Mouse (Mus musculus) brown adipose tissue, adult 24 weeks (tissue): ENCODE results near the gene Mpdu1. TPM values are rescaled to one million over a fixed set of nuclear protein-coding genes. Genes with fewer than 3 reads are reported as not detected.
A peak's percentile ranks its signal among the peaks of the same experiment; 100 is the strongest.

Experiments used
- H3K27ac ChIP-seq: fragments of 200-500 bp; replicated peaks from 2 replicates; pipeline ENCODE4 v1.5.1; 2012; ENCODE audit warnings: low read depth, mild to moderate bottlenecking, low read length
- H3K4me1 ChIP-seq: fragments of 200-500 bp; 2 replicates; pipeline ENCODE4 v1.6.1; 2012; ENCODE audit warnings: low read length, mixed read lengths; ENCODE audit not compliant: control insufficient read depth, insufficient read depth, insufficient read length
- H3K4me3 ChIP-seq: fragments of 200-500 bp; 2 replicates; pipeline ENCODE4 v1.5.1; 2012; ENCODE audit warnings: low read depth, mild to moderate bottlenecking, low read length, moderate library complexity; ENCODE audit not compliant: insufficient read depth
- polyA plus RNA-seq: library from polyadenylated mRNA; stranded (reverse); fragments of >200 nt; gene quantifications from 2 replicates; pipeline ENCODE4 v1.2.4, GENCODE M21; 2012; ENCODE audit not compliant: missing spikeins, insufficient read depth, insufficient read length

Mpdu1 gene
- polyA plus RNA-seq, 1 experiment, result 102 TPM

- H3K4me1 ChIP-seq, result peaks cover 10% of the 10 kb centered on the region
- H3K4me3 ChIP-seq, result peak overlapping the region; percentile 73
- H3K27ac ChIP-seq, result peak overlapping the region; percentile 98
These were observed 1.1 kb downstream of the Mpdu1 start for GRCm38 (mm10) chr11:69661221-69661881.

DNA sequence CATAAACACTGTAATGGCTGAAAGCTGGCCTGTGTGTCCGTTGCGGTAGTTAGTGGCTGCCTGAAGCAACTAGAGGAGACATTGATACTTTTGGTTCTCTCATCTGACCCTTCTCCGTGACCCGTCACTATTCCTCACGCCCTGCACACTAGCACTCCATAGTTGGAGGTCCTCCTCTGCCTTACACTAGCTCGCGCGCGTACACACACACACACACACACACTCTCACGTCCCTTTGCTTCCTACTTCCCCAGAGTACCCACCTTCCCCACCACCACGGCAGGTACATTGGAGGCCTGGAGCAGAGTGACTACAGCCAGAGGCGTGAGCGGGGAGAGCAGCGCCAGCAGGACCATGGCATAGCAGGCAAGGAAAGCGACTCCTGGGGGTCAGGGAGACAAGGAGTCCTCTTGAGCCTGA, 5.0 kb downstream of the Mpdu1 start:
- no peaks in the 10 kb centered on the region; the same call in 1 of the 2 replicates for H3K4me1 ChIP-seq
- H3K4me3 ChIP-seq, result no peak overlapping the region
- H3K27ac ChIP-seq, result no peak overlapping the region

GRCm38 (mm10) chr11:69656617-69657461, 5.6 kb downstream of the Mpdu1 start:
- Histone ChIP-seq H3K27ac (no peak overlapping the region), H3K4me1 (no peaks in the 10 kb centered on the region; the same call in 1 of the 2 replicates)

DNA sequence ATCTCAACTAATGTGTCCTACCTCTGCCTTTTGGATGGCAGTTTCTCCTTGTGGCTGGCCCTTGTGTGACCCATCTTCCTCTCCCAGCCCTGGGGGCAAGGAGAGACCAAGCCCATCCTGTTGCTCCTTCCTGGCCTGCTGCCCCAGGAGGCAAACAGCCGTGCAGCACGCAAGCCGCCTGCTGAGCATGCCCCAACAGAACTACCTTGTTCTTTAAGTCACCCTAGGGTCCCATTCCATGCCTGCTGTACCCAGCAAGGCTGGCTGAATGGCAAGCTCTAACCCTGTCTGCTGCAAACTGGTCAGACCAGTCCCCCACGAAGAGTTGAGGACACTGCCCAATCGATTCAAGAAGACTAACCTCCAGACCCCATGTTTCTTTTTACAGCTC, 6.4 kb downstream of the Mpdu1 start:
- no peaks in the 10 kb centered on the region; the same call in 1 of the 2 replicates for H3K4me1 ChIP-seq
- no peak overlapping the region for H3K4me3 ChIP-seq
- no peak overlapping the region for H3K27ac ChIP-seq

More at GRCm38 (mm10) chr11:69656617-69657461, 5.6 kb downstream of the Mpdu1 start:
- no peak overlapping the region for H3K4me3 ChIP-seq

GRCm38 (mm10) chr11:69655264-69656064, 7.0 kb downstream of the Mpdu1 start, which contains the start of gene Sox15:
TSS of gene Sox15 (plus strand) at chr11:69655314.
- Histone ChIP-seq H3K27ac (no peak within 1 kb of the TSS), H3K4me3 (no peak within 1 kb of the TSS), H3K4me1 (no peaks in the 10 kb centered on the region; the same call in 1 of the 2 replicates)

DNA sequence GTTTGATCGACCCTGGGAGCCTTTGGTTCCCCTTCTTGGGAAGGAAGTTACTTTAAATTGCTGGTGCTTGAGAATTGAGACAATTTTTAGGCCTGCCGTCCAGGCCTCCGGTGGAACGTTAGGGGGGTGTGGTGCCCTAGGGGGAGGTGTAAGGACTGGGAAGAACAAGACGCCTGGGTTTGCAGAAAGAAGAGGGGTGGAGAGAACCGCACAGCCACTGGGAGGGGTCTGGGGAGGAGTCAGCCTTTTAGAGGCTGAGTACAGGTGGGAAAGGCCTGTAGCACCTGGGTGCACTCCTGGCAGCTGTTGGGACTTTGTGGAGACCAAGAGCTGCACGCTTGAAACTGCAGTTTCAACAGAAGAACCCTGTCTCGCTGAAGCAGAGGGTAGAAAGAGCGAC, 7.7 kb downstream of the Mpdu1 start:
- Histone ChIP-seq H3K4me1 (no peaks in the 10 kb centered on the region; the same call in 1 of the 2 replicates), H3K27ac (no peak overlapping the region)

GRCm38 (mm10) chr11:69653399-69653798, 9.0 kb downstream of the Mpdu1 start:
- no peak overlapping the region for H3K4me3 ChIP-seq
- H3K4me1 ChIP-seq, result no peaks in the 10 kb centered on the region; the same call in 1 of the 2 replicates
- no peak overlapping the region for H3K27ac ChIP-seq

More for the DNA sequence above, 7.7 kb downstream of the Mpdu1 start:
- H3K4me3 ChIP-seq, result no peak overlapping the region

DNA sequence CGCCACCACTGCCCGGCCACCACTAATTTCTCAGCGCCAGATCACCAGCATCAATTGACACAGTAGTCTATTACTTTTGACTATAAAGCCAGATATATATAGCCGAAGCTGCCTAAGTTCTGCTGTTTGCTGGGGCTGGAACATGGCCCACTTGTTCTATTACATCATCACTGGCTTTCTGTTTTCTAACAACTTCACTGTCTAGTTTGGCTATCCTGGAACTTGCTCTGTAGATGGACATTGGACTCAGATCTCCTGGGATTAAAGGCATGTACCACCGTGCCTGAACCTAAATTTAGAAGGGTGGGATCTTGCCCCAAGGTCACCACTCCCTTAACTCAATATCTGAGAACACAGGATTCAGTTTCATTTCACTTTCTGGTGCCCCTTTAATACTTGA, 16.6 kb downstream of the Mpdu1 start:
- Histone ChIP-seq H3K4me1 (no peaks in the 10 kb centered on the region), H3K27ac (no peak overlapping the region), H3K4me3 (no peak overlapping the region)

- Histone ChIP-seq H3K4me1 (0 out of 2 replicates have a peak, but pooled peaks cover 2% of the 10 kb centered on the region), H3K4me3 (no peak overlapping the region), H3K27ac (no peak overlapping the region)
These were observed 27.0 kb downstream of the Mpdu1 start for GRCm38 (mm10) chr11:69635471-69635870.

DNA sequence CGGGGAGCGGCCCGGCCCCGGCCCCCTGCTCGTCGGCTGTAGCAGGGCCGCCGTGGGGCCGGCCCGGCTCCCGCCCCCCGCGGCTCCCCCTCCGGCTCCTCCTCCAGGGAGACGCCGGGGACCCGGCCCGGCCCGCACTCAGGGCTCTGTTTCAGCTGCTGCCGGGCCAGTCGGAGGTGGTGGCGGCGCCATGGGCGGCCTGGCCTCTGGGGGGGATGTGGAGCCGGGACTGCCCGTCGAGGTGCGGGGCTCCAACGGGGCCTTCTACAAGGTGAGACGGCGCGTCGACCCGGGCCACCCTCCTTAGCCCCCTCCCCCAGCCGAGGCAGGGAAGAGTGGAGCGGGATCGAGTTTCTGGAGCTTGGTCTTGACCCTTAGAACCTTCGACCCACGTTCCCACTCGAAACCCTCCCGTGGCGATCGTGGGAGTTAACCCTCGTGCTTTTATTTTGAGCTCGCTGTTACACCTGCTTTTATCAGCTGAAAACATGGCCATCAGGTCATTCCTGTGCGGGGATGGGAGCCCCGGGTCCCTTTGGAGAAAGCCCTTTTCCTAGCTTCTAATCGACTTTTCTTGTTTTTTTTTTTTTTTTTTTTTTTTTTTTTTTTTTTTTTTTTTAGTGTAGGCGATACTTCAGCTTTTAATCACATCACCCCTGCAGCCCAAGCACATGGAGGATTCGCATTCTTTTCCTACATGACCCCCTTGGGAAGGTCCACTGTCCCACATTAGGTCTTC, 29.1 kb downstream of the Mpdu1 start:
- 0 out of 2 replicates have a peak, but pooled peaks cover 2% of the 10 kb centered on the region for H3K4me1 ChIP-seq
- peak overlapping the region; percentile 55 for H3K27ac ChIP-seq
- H3K4me3 ChIP-seq, result peak overlapping the region; percentile 97

DNA sequence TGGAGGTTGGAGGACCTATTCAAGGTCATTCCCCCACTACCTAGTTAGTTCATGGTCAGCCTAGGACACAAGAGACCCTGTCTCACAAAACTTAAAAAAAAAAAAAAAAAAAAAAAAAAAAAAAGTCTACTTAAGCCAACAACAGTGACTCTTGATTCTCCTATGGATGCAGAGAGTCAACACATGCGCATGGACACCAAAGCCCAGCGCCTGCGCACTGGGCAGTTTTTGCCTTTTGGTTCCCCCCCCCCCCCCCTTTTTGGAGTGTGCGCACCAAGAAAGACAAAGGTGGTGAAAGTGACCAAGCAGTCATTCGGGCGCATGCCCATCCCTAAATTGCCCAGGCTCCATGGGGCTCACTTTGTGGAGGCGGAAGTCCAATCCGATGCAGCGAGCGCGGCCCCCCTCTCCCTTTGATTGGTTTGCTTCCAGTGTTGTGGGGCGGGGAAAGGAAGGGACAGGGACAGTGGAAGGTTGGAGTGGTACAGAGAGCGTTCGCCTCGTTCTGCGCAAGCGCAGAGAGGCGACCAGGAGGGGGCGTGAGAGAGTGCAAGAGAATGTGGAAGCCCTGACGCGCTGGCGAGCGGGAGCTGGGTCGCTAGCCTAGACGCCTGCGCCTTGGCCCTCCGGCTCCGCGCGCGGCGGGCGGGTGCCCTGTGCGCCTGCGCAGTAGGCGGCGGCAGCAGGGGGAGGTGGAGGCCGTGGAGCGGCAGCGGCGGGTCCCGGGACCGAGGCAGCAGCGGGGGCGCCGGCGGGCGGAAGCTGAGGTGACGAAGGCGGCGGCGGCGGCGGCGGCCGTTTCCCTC, 30.0 kb downstream of the Mpdu1 start, which contains the start of gene Fxr2:
TSS of gene Fxr2 (plus strand) at position 707 of the 806 bp plus-strand sequence.
- peak within 1 kb of the TSS; percentile 55 for H3K27ac ChIP-seq
- H3K4me3 ChIP-seq, result peak within 1 kb of the TSS; percentile 97
- H3K4me1 ChIP-seq, result 0 out of 2 replicates have a peak, but pooled peaks cover 2% of the 10 kb centered on the region

DNA sequence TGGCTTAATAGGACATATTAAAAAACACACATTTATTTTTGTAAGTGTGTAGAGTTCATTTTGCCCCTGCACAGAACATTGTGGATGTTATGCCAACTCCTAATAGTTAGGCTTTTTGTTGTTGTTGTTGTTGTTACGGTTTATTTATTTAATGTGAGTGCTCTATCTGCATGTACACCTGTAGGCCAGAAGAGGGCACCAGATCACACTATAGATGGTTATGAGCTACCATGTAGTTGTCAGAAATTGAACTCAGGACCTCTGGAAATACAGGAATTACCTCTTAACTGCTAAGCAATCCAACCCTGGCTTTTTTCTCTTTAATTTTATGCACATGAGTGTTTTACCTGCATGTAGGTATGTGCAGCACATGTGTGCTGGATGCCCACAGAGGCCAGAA, 32.6 kb downstream of the Mpdu1 start:
- Histone ChIP-seq H3K27ac (no peak overlapping the region), H3K4me3 (no peak overlapping the region), H3K4me1 (no peaks in the 10 kb centered on the region)

DNA sequence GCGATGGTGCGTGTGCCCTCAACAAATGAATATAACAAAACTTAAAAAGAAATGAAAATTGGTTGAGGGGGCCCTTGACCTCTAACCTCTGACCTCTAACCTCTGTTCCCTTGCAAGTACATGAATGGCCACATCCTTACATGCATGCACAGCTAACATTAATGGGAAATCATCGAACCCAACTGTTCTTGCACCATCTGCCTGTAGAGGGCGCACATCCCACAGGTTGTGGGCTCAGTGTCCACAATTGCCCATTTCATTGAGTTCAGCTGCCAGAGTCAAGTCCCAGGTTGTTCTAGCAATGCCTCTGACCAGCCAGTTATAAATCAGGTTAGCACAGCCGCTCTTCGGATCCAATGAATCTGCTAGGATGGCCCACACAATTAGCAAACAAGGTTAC, 34.2 kb downstream of the Mpdu1 start:
- H3K4me1 ChIP-seq, result no peaks in the 10 kb centered on the region
- H3K4me3 ChIP-seq, result no peak overlapping the region
- H3K27ac ChIP-seq, result no peak overlapping the region
